Mouse (Mus musculus) left cerebral cortex, postnatal 10 days (tissue): ENCODE data around the gene D230025D16Rik. TPM values are rescaled to one million over a fixed set of nuclear protein-coding genes. Genes with fewer than 3 reads are reported as not detected.
"Not testable (repeated sequence)": the region's sequence is repeated elsewhere in the genome, so short reads cannot be mapped to it uniquely, and the experiment has no call there.

Experiments
- DNase-seq, 2 experiments: peaks; one replicate each; pipeline ENCODE4 v3.0.0; 2021 to 2022; ENCODE audit warnings: low spot score in 2 of 2, mixed read lengths in 1 of 2; ENCODE audit errors: extremely low spot score in 1 of 2
- intact Hi-C: fragments of 180-260 bp; cut with DNase I; formaldehyde crosslinking; loops from one replicate; pipeline ENCODE4 v1.15.1; 2025
- total RNA-seq, 2 experiments: library from RNA; stranded (reverse); gene quantifications; 2 replicates each; pipeline ENCODE4 v1.2.3; 2021

The D230025D16Rik gene
- 10 to 100 TPM; 27.5 to 28.0 TPM for total RNA-seq

DNA sequence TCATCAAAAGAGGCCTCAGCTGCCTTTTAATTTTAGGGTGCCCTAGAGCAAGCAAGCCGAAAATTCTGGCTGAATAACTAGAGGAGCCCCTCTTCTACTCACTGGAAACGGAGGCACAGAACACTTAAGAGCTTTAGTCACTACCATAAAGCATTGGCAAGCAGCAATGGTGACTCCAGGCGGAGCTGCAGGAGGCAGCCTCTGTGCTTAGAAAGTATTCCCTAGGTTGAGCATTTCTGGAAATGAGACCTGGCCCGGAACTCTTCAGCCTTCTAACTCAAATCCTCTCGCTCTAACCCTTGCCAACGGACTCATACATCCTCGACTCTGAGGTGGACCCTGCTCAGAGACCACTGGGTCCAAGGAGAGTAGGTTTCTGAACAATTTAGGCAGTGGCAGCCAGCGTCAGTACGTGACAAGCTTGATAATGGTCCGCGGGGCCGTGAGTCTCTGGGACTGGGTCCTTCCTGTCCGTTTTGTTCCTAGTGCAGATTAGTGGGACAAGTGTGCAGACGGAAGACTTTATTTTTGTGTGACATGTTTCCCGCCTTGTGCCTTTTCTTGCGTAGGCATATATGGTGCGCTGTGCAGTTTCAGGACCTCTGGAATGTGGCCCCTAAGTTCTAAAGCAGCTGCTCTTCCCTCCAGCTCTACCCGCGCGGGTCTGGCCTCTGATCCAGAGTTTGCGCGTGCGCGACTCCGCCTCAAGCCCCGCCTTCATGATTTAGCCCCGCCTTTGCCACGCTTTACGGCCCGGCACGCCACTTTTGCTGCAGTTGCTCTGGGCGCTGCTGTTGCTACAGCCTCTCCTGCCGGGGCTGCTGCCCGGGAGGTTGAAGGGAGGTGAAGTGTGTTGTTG lies at the start of gene D230025D16Rik:
D230025D16Rik (plus strand) TSS at position 733 of the 859 bp plus-strand sequence.
- peak; percentile 90 to 95 for DNase-seq
- intact Hi-C loops: loop anchor here (10.0 kb wide), 2 partner anchors 280 to 480 kb away; partner anchors contain the start of gene Ces2f

GRCm38 (mm10) chr8:105175287-105175686 lies 49.7 kb upstream of the D230025D16Rik start:
- intact Hi-C loops, DNase-seq: not testable (repeated sequence)

DNA sequence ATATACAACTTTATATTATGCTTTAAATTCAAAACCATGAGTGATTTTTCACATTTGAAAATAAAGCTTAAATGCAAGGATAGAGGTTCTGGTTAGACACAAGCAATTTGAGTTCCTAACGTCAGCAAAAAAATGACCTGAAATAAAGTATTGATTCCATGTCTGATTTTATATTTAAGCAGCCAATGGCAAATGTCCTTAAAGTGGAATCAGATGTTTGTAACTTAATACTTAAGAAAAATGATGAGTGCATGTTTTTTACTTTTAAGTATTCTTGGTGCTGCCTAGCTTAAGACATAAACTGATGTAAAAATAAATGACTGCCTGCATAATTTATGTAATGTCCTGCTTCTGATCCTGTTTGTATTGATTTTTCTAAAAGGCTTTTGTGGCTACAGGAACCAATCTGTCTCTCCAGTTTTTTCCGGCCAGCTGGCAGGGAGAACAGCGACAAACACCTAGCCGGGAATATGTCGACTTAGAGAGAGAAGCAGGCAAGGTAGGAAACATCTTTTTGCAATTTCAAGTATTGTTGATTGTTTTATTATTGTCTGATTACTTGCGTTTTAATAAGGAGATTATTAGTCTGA lies 46.6 kb upstream of the D230025D16Rik start:
- no peak for DNase-seq
- intact Hi-C loops: no loop called here

GRCm38 (mm10) chr8:105182201-105182600 lies 42.7 kb upstream of the D230025D16Rik start:
- intact Hi-C loops: no loop called here
- DNase-seq: no peak

DNA sequence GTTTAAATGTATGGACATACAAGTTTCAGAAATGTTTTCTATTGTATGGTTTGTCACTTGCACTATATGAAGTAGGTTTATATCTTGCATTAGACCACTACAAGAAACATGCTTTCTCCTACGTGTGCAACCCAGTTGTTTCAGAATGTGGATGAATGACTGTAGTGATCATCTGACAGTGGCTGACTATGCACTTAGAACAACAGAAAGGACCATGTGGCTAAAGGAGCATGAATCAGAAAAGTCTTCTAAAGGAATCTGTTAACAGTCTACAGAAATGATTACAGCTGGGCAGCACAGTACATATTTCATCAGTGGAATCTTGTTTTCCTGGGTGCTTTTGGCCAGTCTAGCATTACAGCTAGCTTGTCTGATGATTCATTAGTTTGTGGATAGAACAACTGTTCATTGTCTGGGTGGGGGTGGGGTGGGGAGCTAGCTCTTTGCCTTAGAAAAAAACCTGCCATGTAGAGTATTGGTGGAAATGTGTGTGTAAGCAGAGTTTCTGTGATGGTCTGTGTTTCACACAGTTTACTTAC lies 38.4 kb upstream of the D230025D16Rik start:
- no peak for DNase-seq
- intact Hi-C loops: no loop called here

DNA sequence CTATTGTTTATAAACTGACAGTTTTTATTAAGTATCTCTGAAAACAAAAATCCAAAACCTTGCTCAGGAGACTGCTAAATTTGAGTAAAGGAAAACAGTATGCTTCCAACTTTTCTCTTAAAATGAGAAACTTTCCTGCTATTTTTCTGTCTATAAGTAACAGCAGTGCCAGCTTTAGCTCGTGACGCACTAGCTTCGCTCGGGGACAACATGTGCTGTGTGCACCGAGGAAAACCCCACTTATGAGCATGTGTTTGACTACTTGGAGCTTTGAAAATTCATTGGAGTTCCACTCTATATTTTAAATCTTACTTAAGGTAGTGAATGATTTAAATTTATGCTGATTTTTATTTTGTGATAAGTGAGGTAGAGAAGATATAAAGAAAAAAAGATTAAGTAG lies 32.8 kb upstream of the D230025D16Rik start:
- DNase-seq: no peak
- intact Hi-C loops: no loop called here

- intact Hi-C loops: no loop called here
- DNase-seq: no peak
Observed at GRCm38 (mm10) chr8:105205748-105206147, 19.2 kb upstream of the D230025D16Rik start.

GRCm38 (mm10) chr8:105206766-105207275 lies 18.1 kb upstream of the D230025D16Rik start:
- no peak for DNase-seq
- intact Hi-C loops: no loop called here

GRCm38 (mm10) chr8:105207675-105208273 lies 17.2 kb upstream of the D230025D16Rik start:
- no peak for DNase-seq
- intact Hi-C loops: no loop called here

GRCm38 (mm10) chr8:105209153-105210110 lies 15.5 kb upstream of the D230025D16Rik start:
- DNase-seq: no peak
- intact Hi-C loops: no loop called here

DNA sequence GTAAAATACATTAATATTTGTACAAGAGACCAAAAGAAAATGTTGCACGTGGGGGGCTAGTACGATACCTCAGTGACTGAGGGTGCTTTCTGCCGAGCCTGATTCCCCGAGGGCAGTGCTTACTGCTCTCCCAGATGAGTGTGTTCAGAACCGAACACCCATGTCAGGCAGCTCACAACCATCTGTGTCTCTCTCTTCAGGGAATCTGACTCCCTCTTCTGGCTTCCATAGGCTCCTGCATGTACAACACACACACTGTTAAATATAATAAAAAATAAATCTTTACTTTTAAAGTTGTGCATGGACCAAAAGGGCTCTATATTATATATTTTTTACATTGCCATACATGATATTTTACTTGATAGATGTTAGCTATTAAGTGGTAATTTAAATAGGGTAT lies 10.8 kb upstream of the D230025D16Rik start:
- no peak for DNase-seq
- intact Hi-C loops: no loop called here

DNA sequence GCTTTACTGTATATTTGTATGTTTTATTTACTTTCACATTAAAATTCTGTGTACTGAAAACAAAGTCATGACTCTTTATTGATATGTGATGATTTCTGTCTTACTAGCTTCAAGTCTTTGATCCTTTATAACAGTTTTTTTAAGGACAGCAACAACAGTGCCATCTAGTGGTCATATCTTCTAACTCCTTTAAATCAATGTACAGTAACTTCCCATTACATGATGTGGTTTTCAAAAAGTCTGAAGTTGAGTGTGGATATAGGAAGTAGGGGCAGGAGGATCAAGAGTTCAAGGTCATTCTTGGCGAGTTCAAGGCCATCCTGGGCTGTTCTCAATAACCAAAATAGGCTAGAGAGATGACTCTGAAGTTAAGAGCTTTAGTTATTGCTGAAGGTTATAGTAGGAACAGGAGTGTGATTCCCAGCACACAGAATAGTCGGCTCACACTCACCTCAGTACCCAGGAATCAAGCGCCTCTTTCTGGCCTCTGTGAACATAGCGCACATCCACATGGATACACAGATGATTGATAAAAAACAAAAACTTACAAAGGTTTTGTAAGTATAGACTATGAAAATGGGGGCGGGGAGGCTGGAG lies 6.9 kb upstream of the D230025D16Rik start:
- intact Hi-C loops: loop anchor here (5.0 kb wide), 4 partner anchors 46 to 561 kb away; partner anchors contain the start of gene Cbfb
- peak in 1 of 2 experiments; percentile 61 for DNase-seq

DNA sequence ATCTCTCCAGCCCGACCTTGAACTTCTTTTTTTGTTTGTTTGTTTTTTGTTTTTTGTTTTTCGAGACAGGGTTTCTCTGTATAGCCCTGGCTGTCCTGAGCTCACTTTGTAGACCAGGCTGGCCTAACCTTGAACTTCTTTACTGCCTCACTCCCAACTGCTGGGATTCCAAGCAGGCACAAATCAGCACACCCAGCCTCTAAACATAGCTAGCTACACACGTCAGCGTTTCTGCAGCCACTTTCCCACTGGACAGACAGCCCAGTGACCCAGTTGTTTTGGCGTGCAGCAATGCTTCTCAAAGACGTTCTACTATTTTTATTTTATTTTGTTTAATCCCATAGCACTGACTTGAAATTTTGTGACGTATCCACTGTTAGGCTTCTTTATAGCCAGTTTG lies 1.1 kb upstream of the D230025D16Rik start:
- intact Hi-C loops: loop anchor here (10.0 kb wide), 2 partner anchors 279 to 479 kb away; partner anchors contain the start of gene Ces2f
- no peak for DNase-seq

- no peak for DNase-seq
- intact Hi-C loops: loop anchor here (10.0 kb wide), 2 partner anchors 280 to 480 kb away; partner anchors contain the start of gene Ces2f
Observed at GRCm38 (mm10) chr8:105225272-105225593, 288 bp downstream of the D230025D16Rik start.

GRCm38 (mm10) chr8:105225917-105226316 lies 972 bp downstream of the D230025D16Rik start:
- DNase-seq: no peak
- intact Hi-C loops: loop anchor here (10.0 kb wide), 2 partner anchors 281 to 481 kb away; partner anchors contain the start of gene Ces2f

- intact Hi-C loops: loop anchor here (2.0 kb wide), 1 partner anchor 19 kb away; no protein-coding TSS in a partner anchor
- DNase-seq: no peak
Observed at GRCm38 (mm10) chr8:105231503-105232320, 6.8 kb downstream of the D230025D16Rik start.

- DNase-seq: not testable (repeated sequence)
- intact Hi-C loops: loop anchor here (2.0 kb wide), 1 partner anchor 18 kb away; no protein-coding TSS in a partner anchor
Observed at GRCm38 (mm10) chr8:105232321-105232693, 7.4 kb downstream of the D230025D16Rik start.
